Mouse (Mus musculus) neural tube, embryonic 14.5 days (tissue): Measurements from ENCODE around the gene Col26a1. TPM values are rescaled to one million over a fixed set of nuclear protein-coding genes. Genes with fewer than 3 reads are reported as not detected.
A peak's percentile ranks its signal among the peaks of the same experiment; 100 is the strongest.

ENCODE experiments used
- ATAC-seq: fragments of 200-750 bp; cut with Nextera tagmentation; 2 replicates; pipeline ENCODE4 v1.8.0; 2017; ENCODE audit warnings: low read depth, mild to moderate bottlenecking, moderate TSS enrichment, moderate library complexity
- H3K27ac ChIP-seq: fragments of 300-500 bp; sonication (generic); 2 replicates; pipeline ENCODE4 v1.5.1; 2014; ENCODE audit warnings: low read depth, mild to moderate bottlenecking, control low read depth, low read length, moderate library complexity, mixed read lengths
- H3K27me3 ChIP-seq: fragments of 300-500 bp; sonication (generic); 2 replicates; pipeline ENCODE4 v1.6.1; 2014; ENCODE audit warnings: low read length; ENCODE audit not compliant: control insufficient read depth, insufficient read depth
- H3K36me3 ChIP-seq: fragments of 300-500 bp; sonication (generic); 2 replicates; pipeline ENCODE4 v1.6.1; 2014; ENCODE audit warnings: low read length, mixed read lengths; ENCODE audit not compliant: control insufficient read depth, insufficient read depth
- H3K4me1 ChIP-seq: fragments of 300-500 bp; sonication (generic); 2 replicates; pipeline ENCODE4 v1.6.1; 2014; ENCODE audit warnings: low read length; ENCODE audit not compliant: control insufficient read depth, insufficient read depth
- H3K4me2 ChIP-seq: fragments of 300-500 bp; sonication (generic); 2 replicates; pipeline ENCODE4 v1.6.1; 2014; ENCODE audit warnings: mild to moderate bottlenecking, low read depth, low read length, control low read depth
- H3K4me3 ChIP-seq: fragments of 300-500 bp; sonication (generic); 2 replicates; pipeline ENCODE4 v1.5.1; 2014; ENCODE audit warnings: low read depth, low read length, control low read depth, mixed read lengths
- H3K9ac ChIP-seq: fragments of 300-500 bp; sonication (generic); replicated peaks from 2 replicates; pipeline ENCODE4 v1.6.1; 2014; ENCODE audit warnings: low read depth, mild to moderate bottlenecking, control low read depth, low read length, mixed read lengths
- H3K9me3 ChIP-seq: fragments of 300-500 bp; sonication (generic); 2 replicates; pipeline ENCODE4 v1.6.1; 2016; ENCODE audit warnings: low read length; ENCODE audit not compliant: control insufficient read depth
- WGBS: fragments of 180-500 bp; shearing (Covaris S2); extraction: QIAGEN DNeasy Blood & Tissue Kit; methylation state at CpG from one replicate; pipeline ENCODE4 v1.1.7; 2014; 5-methylcytosine and 5-hydroxymethylcytosine counted together
- polyA plus RNA-seq: library from polyadenylated mRNA; unstranded; fragments of >200 nt; fragmentation: Nextera tagmentation; extraction: Ambion mirVana; gene quantifications from 2 replicates; pipeline ENCODE4 v1.2.1, GENCODE M21; 2014

Gene Col26a1
- polyA plus RNA-seq, 1 experiment from 2014 or later, result 12.6 TPM

DNA sequence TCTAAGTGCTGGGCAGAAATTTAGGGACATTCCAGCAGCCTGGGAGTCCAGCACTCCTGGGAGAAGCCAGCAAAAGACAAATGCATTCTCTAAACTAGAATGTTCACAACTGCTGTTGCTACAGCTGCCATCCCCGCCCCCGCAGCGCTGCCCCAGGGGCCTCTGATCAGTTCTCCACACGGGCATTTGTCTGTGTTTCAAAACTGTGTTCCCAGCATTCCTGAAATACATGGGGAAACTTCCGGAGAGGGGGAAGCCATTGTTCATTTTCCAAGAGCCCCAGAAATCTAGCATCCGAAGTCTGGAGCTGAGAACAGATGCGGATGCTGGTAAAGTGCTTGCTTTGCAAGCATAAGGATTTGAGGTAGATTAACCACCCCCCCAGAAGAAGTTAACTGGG is 3.9 kb upstream of the Col26a1 start:
- 48% methylated on average over 7 of the region's 7 CpGs for WGBS
- no peak overlapping the region for H3K4me2 ChIP-seq
- ATAC-seq, result no peak
- no peak overlapping the region for H3K27ac ChIP-seq
- peaks cover 6% of the 10 kb centered on the region for H3K27me3 ChIP-seq
- no peaks in the 10 kb centered on the region for H3K36me3 ChIP-seq
- no peak overlapping the region for H3K4me3 ChIP-seq
- H3K9ac ChIP-seq, result no peak overlapping the region
- H3K4me1 ChIP-seq, result peaks cover 10% of the 10 kb centered on the region
- H3K9me3 ChIP-seq, result no peaks in the 10 kb centered on the region

DNA sequence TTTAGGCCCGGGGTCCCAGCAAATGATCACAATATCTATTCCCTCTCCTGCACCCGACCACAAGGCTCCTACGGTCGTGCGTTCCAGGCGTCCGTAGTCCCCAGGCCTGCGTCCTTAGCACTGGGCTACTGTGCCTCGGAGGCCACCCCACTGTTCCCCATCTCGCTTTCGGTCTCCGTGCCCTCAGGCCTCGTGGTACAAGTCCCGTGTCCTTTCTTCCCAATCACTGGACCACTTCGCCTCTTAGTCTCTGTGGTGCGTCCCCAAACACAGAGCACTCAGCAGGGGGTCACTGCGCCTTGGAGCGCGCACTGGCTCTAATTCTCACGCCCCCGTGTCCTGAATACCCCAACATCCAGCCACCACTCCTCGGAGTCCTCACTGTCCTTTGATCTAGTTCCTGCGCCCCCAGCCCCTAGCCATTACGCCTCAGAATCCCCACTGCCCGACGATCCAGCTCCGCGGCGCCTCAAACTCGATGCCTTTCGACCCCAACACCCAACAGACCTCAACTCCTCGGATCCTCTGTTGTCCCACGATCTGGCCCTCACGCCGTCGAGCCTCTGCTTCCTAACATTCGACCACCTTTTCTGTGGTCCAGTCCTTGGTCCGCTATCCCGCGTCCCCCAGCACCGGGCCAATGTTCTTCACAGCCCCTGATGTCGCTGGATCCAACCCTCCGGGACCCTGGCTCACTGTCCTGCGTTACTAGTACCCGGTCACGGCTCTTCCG is 788 bp downstream of the Col26a1 start:
- Histone ChIP-seq H3K36me3 (no peaks in the 10 kb centered on the region), H3K4me3 (peak overlapping the region; percentile 61), H3K27ac (no peak overlapping the region), H3K9me3 (no peaks in the 10 kb centered on the region), H3K4me2 (peak overlapping the region; percentile 81), H3K9ac (peak overlapping the region; percentile 61), H3K27me3 (peaks cover 6% of the 10 kb centered on the region), H3K4me1 (peaks cover 12% of the 10 kb centered on the region)
- ATAC-seq, result 0 out of 2 replicates have a peak, but pooled peaks have one; percentile 32
- whole genome bisulfite sequencing, result under 1% methylated on average over 47 of the region's 47 CpGs

- H3K36me3 ChIP-seq, result no peaks in the 10 kb centered on the region
- H3K9me3 ChIP-seq, result no peaks in the 10 kb centered on the region
- peak; percentile 79; the same call in 1 of the 2 replicates for ATAC-seq
- H3K4me2 ChIP-seq, result peak overlapping the region; percentile 81
- peak overlapping the region; percentile 61 for H3K9ac ChIP-seq
- WGBS, result 5% methylated on average over 39 of the region's 39 CpGs
- peaks cover 12% of the 10 kb centered on the region for H3K4me1 ChIP-seq
- peaks cover 6% of the 10 kb centered on the region for H3K27me3 ChIP-seq
- H3K27ac ChIP-seq, result no peak overlapping the region
- peak overlapping the region; percentile 61 for H3K4me3 ChIP-seq
These were observed 1.5 kb downstream of the Col26a1 start for GRCm38 (mm10) chr5:136881380-136882009.

DNA sequence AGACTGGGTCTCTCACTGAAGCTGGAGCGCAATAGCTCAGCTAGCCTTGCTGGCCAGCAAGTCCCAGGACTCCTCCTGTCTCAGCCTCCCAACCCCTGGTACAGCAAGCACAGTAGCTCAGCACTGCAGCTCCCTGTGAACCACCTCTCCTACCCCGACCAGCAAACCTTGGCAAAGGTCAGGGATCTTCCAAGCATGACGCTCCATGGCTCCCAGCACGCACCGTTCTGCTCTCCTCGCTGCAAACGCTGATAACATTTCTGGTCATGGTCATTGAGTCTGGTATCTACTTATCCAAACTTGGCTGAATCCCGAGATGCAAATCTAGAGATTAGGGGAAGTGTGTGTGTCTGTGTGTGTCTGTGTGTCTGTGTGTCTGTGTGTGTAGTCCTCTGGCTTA is 2.9 kb downstream of the Col26a1 start:
- H3K36me3 ChIP-seq, result no peaks in the 10 kb centered on the region
- no peak overlapping the region for H3K4me3 ChIP-seq
- no peak overlapping the region for H3K9ac ChIP-seq
- H3K4me1 ChIP-seq, result peaks cover 12% of the 10 kb centered on the region
- WGBS, result 91% methylated on average over 8 of the region's 8 CpGs
- no peak overlapping the region for H3K4me2 ChIP-seq
- peaks cover 6% of the 10 kb centered on the region for H3K27me3 ChIP-seq
- no peak for ATAC-seq
- H3K9me3 ChIP-seq, result no peaks in the 10 kb centered on the region
- H3K27ac ChIP-seq, result no peak overlapping the region

DNA sequence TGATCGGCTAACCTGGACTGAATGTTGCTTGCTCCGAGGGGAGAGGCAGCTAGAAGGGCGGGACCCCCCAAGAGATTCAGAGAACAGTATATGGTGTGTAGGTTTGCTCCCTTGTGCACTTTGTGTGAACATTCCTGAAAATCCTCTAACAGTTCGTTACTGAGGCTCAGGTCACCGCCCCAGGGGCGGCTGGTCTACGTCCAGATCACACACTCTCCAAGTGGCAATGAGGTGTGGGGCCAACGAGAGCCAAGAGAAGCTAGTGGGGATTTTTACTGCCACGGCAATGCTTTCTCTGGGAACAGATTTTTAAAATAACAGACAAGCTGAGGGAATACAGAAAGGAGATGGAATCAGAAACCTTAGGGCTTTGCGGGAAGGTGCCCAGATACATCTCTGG is 8.7 kb downstream of the Col26a1 start:
- Histone ChIP-seq H3K4me3 (no peak overlapping the region), H3K4me1 (no peaks in the 10 kb centered on the region), H3K27me3 (no peaks in the 10 kb centered on the region), H3K36me3 (no peaks in the 10 kb centered on the region), H3K9ac (no peak overlapping the region), H3K27ac (no peak overlapping the region), H3K4me2 (no peak overlapping the region), H3K9me3 (no peaks in the 10 kb centered on the region)
- no peak for ATAC-seq
- WGBS, result 84% methylated on average over 10 of the region's 10 CpGs

DNA sequence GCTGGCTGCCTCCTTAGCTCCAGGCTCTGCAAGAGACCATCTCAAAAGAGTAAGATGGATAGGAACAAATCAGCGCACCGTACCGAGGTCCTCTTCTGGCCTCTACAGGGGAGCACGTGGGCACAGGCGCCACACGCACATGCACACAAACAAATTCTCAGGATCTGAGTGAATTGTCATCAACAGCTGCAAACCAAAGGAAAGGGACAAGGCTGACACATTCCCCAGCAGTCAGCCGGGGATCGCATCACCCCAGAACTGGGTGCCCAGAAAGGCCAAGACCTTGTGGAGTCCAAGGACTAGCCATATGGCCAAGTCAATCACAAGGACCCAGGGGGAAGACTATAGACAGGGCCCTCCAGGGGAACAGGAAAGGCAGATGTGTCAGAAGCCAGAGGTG is 10.6 kb downstream of the Col26a1 start:
- no peak overlapping the region for H3K4me3 ChIP-seq
- H3K36me3 ChIP-seq, result no peaks in the 10 kb centered on the region
- H3K27me3 ChIP-seq, result no peaks in the 10 kb centered on the region
- no peak overlapping the region for H3K4me2 ChIP-seq
- ATAC-seq, result no peak
- no peaks in the 10 kb centered on the region for H3K9me3 ChIP-seq
- no peak overlapping the region for H3K27ac ChIP-seq
- WGBS, result 86% methylated on average over 8 of the region's 8 CpGs
- H3K4me1 ChIP-seq, result no peaks in the 10 kb centered on the region
- no peak overlapping the region for H3K9ac ChIP-seq

GRCm38 (mm10) chr5:136869451-136870114 is 13.4 kb downstream of the Col26a1 start:
- H3K27ac ChIP-seq, result no peak overlapping the region
- no peak for ATAC-seq
- no peak overlapping the region for H3K9ac ChIP-seq
- no peak overlapping the region for H3K4me3 ChIP-seq
- 67% methylated on average over 10 of the region's 10 CpGs for WGBS
- H3K4me1 ChIP-seq, result no peaks in the 10 kb centered on the region
- no peaks in the 10 kb centered on the region for H3K27me3 ChIP-seq
- no peaks in the 10 kb centered on the region for H3K36me3 ChIP-seq
- H3K4me2 ChIP-seq, result no peak overlapping the region
- H3K9me3 ChIP-seq, result no peaks in the 10 kb centered on the region

DNA sequence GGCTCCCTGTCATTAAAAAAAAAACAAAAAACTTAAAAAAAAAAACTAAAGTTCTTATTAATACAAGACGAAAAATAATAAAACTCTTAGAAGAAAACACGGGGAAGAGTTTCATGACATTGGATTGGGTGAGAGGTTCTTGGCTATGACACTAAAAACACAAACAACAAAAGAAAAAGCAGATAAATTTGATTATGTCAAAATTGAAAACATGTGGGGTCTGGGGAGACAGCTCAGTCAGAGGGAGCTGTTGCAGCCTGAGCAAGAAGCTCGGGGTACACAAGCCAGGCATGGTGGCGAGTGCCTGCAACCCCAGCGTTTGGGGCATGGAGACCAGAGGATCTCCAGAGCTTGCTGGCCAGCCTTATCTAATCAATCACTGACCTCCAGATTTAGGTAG is 15.3 kb downstream of the Col26a1 start:
- no peaks in the 10 kb centered on the region for H3K27me3 ChIP-seq
- no peaks in the 10 kb centered on the region for H3K36me3 ChIP-seq
- H3K4me1 ChIP-seq, result peaks cover 11% of the 10 kb centered on the region
- H3K9me3 ChIP-seq, result no peaks in the 10 kb centered on the region
- no peak overlapping the region for H3K4me2 ChIP-seq
- 91% methylated on average over 5 of the region's 5 CpGs for WGBS
- H3K9ac ChIP-seq, result no peak overlapping the region
- no peak overlapping the region for H3K27ac ChIP-seq
- H3K4me3 ChIP-seq, result no peak overlapping the region
- ATAC-seq, result no peak
